Mouse (Mus musculus) bone marrow macrophage, adult 2 months (primary cell): ENCODE results near the gene Hrh3.

Source experiments
- CTCF ChIP-seq: IDR thresholded peaks from 2 replicates; pipeline ENCODE4 v1.5.1; 2012; ENCODE audit warnings: low read depth, mild to moderate bottlenecking, low read length, moderate library complexity
- POLR2A ChIP-seq: IDR thresholded peaks from 2 replicates; pipeline ENCODE4 v1.6.1; 2012; ENCODE audit warnings: mild to moderate bottlenecking, low read depth, low read length, borderline replicate concordance

DNA sequence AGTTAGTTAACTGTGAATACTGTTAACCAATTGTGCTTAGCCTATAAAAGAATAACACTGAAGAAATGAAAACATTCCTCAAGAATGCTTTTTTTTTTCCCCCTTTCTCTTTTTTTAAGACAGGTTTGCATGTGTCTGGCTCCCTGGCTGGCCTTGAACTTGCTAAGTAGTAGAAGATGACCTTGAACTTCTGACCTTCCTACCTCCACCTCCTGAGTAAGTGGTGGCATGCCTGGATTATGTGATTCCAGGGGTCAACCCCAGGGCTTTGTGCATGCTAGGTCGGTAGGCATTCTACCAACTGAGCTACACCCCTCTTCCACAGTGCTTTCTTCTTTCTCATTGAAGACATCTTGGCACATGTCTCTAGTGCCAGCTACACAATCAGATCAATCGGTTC lies 32.6 kb downstream of the Hrh3 start:
- TF ChIP-seq POLR2A (no peak), CTCF (no peak)
